ENCODE assay signal across 23 mouse cellular contexts in genomic region chr4:87061696-87062095, GRCm38 (mm10).
A peak's percentile ranks its signal among the peaks of the same experiment; 100 is the strongest.
DNase-seq lines count a peak whose midpoint lies in the region; ATAC-seq and TF ChIP-seq lines count a peak whose summit lies in the region.
"Had no signal": no experiment of that assay in that cellular context is flagged by ENCODE, and none has a peak within 500 bp of the region (broad histone marks: within the 10 kb centered on the region; RNA-seq: fewer than 3 reads in every experiment).

No protein-coding gene starts in this region.

- no peaks in the 10 kb centered on the region for H3K9me3 ChIP-seq in midbrain, embryonic 12.5 days
- no peaks in the 10 kb centered on the region for H3K9me3 ChIP-seq in midbrain, embryonic 14.5 days (ENCODE audit: control insufficient read depth, low read length)
- no peaks in the 10 kb centered on the region for H3K9me3 ChIP-seq in neural tube, embryonic 15.5 days (replicated peaks)
- H3K9me3 ChIP-seq: forebrain, embryonic 10.5 days; forebrain, embryonic 13.5 days; heart, embryonic 10.5 days; heart, embryonic 13.5 days; hindbrain, embryonic 13.5 days had no signal

- WGBS in midbrain, embryonic 12.5 days, result 60% methylated on average over 2 of the region's 2 CpGs
- 52% methylated on average over 2 of the region's 2 CpGs for WGBS in midbrain, embryonic 14.5 days
- 42% methylated on average over 2 of the region's 2 CpGs for WGBS in neural tube, embryonic 15.5 days

- no peaks in the 10 kb centered on the region for H3K36me3 ChIP-seq in midbrain, embryonic 12.5 days
- no peaks in the 10 kb centered on the region for H3K36me3 ChIP-seq in midbrain, embryonic 14.5 days (ENCODE audit: control insufficient read depth, insufficient read depth, low read length)
- H3K36me3 ChIP-seq in neural tube, embryonic 15.5 days, result no peaks in the 10 kb centered on the region
- H3K36me3 ChIP-seq: forebrain, embryonic 10.5 days; heart, embryonic 10.5 days; heart, embryonic 13.5 days; hindbrain, embryonic 13.5 days had no signal

- H3K9ac ChIP-seq in midbrain, embryonic 12.5 days (replicated peaks), result no peak overlapping the region
- no peak overlapping the region for H3K9ac ChIP-seq in midbrain, embryonic 14.5 days (replicated peaks; ENCODE audit: low read length)
- no peak overlapping the region for H3K9ac ChIP-seq in neural tube, embryonic 15.5 days (replicated peaks)
- H3K9ac ChIP-seq: forebrain, embryonic 13.5 days; heart, embryonic 13.5 days; hindbrain, embryonic 13.5 days had no signal

- peak; percentile 16; the same call in 1 of the 2 replicates for ATAC-seq in midbrain, embryonic 12.5 days (ENCODE audit: low FRiP score, low read depth)
- ATAC-seq in midbrain, embryonic 14.5 days (ENCODE audit: low FRiP score, low TSS enrichment), result no peak
- peak; percentile 25; the same call in 1 of the 2 replicates for ATAC-seq in neural tube, embryonic 15.5 days (ENCODE audit: low FRiP score)
- ATAC-seq: activated CD4-positive, CD25-positive, alpha-beta regulatory T cell, adult 4 months; forebrain, embryonic 13.5 days; forebrain, embryonic 16.5 days had no signal

- H3K27me3 ChIP-seq in midbrain, embryonic 12.5 days, result no peaks in the 10 kb centered on the region
- H3K27me3 ChIP-seq in midbrain, embryonic 14.5 days (ENCODE audit: control insufficient read depth, insufficient read depth, low read length), result no peaks in the 10 kb centered on the region
- no peaks in the 10 kb centered on the region for H3K27me3 ChIP-seq in neural tube, embryonic 15.5 days (replicated peaks)
- H3K27me3 ChIP-seq: forebrain, embryonic 13.5 days; heart, embryonic 13.5 days; hindbrain, embryonic 13.5 days had no signal

- intact Hi-C loops in heart, postnatal 14 days (cut with DNase I), result no loop called here

- H3K4me2 ChIP-seq in midbrain, embryonic 12.5 days (replicated peaks), result no peak overlapping the region
- H3K4me2 ChIP-seq in midbrain, embryonic 14.5 days (ENCODE audit: low read length), result no peak overlapping the region
- no peak overlapping the region for H3K4me2 ChIP-seq in neural tube, embryonic 15.5 days
- H3K4me2 ChIP-seq: forebrain, embryonic 13.5 days; heart, embryonic 13.5 days; hindbrain, embryonic 13.5 days had no signal

- H3K4me1 ChIP-seq in midbrain, embryonic 12.5 days, result peaks cover 18% of the 10 kb centered on the region; the same call in 1 of the 2 replicates
- peaks cover 15% of the 10 kb centered on the region for H3K4me1 ChIP-seq in midbrain, embryonic 14.5 days (ENCODE audit: control insufficient read depth, insufficient read depth, low read length)
- H3K4me1 ChIP-seq in neural tube, embryonic 15.5 days, result peaks cover 33% of the 10 kb centered on the region

- TF ChIP-seq CTCF in layer of hippocampus, adult 2 months (conservative IDR thresholded peaks at IDR 0.05), result no peak

- H3K27ac ChIP-seq in layer of hippocampus, adult 2 months, result peak overlapping the region; percentile 81
- H3K27ac ChIP-seq in midbrain, embryonic 12.5 days (replicated peaks), result no peak overlapping the region
- no peak overlapping the region for H3K27ac ChIP-seq in midbrain, embryonic 14.5 days (replicated peaks; ENCODE audit: low read depth, low read length)
- H3K27ac ChIP-seq in neural tube, embryonic 15.5 days (replicated peaks), result no peak overlapping the region
- H3K27ac ChIP-seq: forebrain, embryonic 10.5 days; heart, adult 2 months; heart, embryonic 10.5 days had no signal

- DNase-seq in cerebellum, postnatal 10 days, result peak; percentile 57 to 62
- DNase-seq in cerebellum, adult 9-11 months, result no peak
- DNase-seq in layer of hippocampus, adult 2 months (ENCODE audit: low spot score in 2 of 2), result no peak
- no peak for DNase-seq in layer of hippocampus, adult 9-11 months
- no peak for DNase-seq in midbrain, embryonic 14.5 days
- DNase-seq in heart, postnatal 14 days, result no peak
- DNase-seq: adrenal gland, adult 8-10 months; adrenal gland, postnatal 25 days; cerebellum, adult 18-20 months; cerebellum, adult 9-10 months; cerebellum, postnatal 36 days; gastrocnemius, postnatal 10 days; gastrocnemius, postnatal 36 days; heart, adult 2 months had no signal

- no peak overlapping the region for H3K4me3 ChIP-seq in layer of hippocampus, adult 2 months
- H3K4me3 ChIP-seq in midbrain, embryonic 12.5 days, result no peak overlapping the region
- H3K4me3 ChIP-seq in midbrain, embryonic 14.5 days (replicated peaks; ENCODE audit: low read depth, low read length), result no peak overlapping the region
- no peak overlapping the region for H3K4me3 ChIP-seq in neural tube, embryonic 15.5 days (replicated peaks)
- H3K4me3 ChIP-seq: forebrain, embryonic 10.5 days; forebrain, embryonic 13.5 days; heart, adult 2 months; heart, embryonic 10.5 days; heart, embryonic 13.5 days; hindbrain, embryonic 13.5 days had no signal

Comparison
In these comparisons a context has a peak if more than half of its experiments do, and no peak if none do; other contexts are left out.
1. DNase-seq: peak in cerebellum, postnatal 10 days (2 of 2); none in cerebellum, adult 9-11 months (single experiment), layer of hippocampus, adult 2 months (0 of 2), layer of hippocampus, adult 9-11 months (single experiment), midbrain, embryonic 14.5 days (single experiment) and heart, postnatal 14 days (0 of 2).